Mouse (Mus musculus) ES-Bruce4 (cell line): ENCODE data around the gene Gsap.

ENCODE experiments used
- CTCF ChIP-seq: IDR thresholded peaks from one replicate; pipeline ENCODE4 v1.8.1; 2011; ENCODE audit warnings: low read depth, low read length
- EP300 ChIP-seq: IDR thresholded peaks from 2 replicates; pipeline ENCODE4 v1.6.1; 2011; ENCODE audit warnings: low read depth, low read length; ENCODE audit not compliant: insufficient read depth
- POLR2A ChIP-seq: IDR thresholded peaks from one replicate; pipeline ENCODE4 v1.8.1; 2011; ENCODE audit warnings: low read length; ENCODE audit not compliant: insufficient read depth

DNA sequence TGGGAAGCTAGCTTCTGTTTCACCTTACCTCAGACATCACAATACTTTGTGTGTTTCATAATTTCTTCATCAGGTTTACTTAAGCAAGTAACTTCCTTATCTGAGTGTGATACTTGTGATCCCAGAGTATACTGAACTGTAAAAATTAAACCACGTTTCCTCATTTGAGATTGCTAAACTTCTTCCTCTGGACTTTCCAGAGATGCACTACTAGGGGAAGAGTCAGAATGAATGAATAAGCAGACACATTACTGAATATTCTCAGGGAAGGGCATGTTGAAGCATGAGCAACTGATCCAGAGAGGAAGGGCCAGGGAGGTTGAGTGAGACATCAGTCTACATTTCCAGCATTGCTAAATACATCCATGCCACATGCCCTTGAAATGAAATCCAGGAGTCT is 3.0 kb downstream of the Gsap start:
- TF ChIP-seq CTCF (no peak), POLR2A (no peak), EP300 (no peak)
